8 mouse cellular contexts compared by ENCODE assay signal in genomic region chr10:7211696-7212482, GRCm38 (mm10). TPM values are rescaled to one million over a fixed set of nuclear protein-coding genes. Genes with fewer than 3 reads are reported as not detected.
DNase-seq lines count a peak whose midpoint lies in the region; ATAC-seq and TF ChIP-seq lines count a peak whose summit lies in the region.

Cnksr3 (minus strand) TSS chr10:7212237.

- H3K27me3 ChIP-seq in Patski, result no peaks in the 10 kb centered on the region
- no peaks in the 10 kb centered on the region for H3K27me3 ChIP-seq in hindbrain, embryonic 12.5 days
- H3K27me3 ChIP-seq in lung, postnatal 0 days (replicated peaks; ENCODE audit: insufficient read depth, low read length), result no peaks in the 10 kb centered on the region

- no peaks in the 10 kb centered on the region for H3K36me3 ChIP-seq in hindbrain, embryonic 12.5 days
- H3K36me3 ChIP-seq in lung, postnatal 0 days (ENCODE audit: insufficient read depth, low read length), result no peaks in the 10 kb centered on the region

- POLR2A ChIA-PET in Patski (lab: Charles Lee), result interaction anchor here (0.5 to 2.3 kb wide), 13 partner anchors 22 to 326 kb away, joined by 3 to 9 read pairs (median 4); no protein-coding TSS in a partner anchor

- CTCF ChIA-PET in Patski (lab: Charles Lee), result interaction anchor here (0.8 to 2.8 kb wide), 4 partner anchors 48 to 88 kb away, joined by 3 to 15 read pairs (median 3); no protein-coding TSS in a partner anchor

- in situ Hi-C loops in Patski (cut with MboI; ENCODE audit: low pct_unique_long_range_greater_than_20kb), result no loop called here

- H3K27ac ChIP-seq in hindbrain, embryonic 12.5 days, result peak within 1 kb of the TSS; percentile 66
- H3K27ac ChIP-seq in lung, postnatal 0 days (ENCODE audit: low read length), result peak within 1 kb of the TSS; percentile 94

- H3K4me1 ChIP-seq in hindbrain, embryonic 12.5 days, result peaks cover 17% of the 10 kb centered on the region
- peaks cover 15% of the 10 kb centered on the region; the same call in 1 of the 2 replicates for H3K4me1 ChIP-seq in lung, postnatal 0 days (ENCODE audit: insufficient read depth, low read depth, low read length)

- ATAC-seq in Patski, result peak; percentile 79
- ATAC-seq in hindbrain, embryonic 12.5 days (ENCODE audit: low FRiP score), result peak; percentile 88
- peak; percentile 91 for ATAC-seq in lung, postnatal 0 days

- H3K4me3 ChIP-seq in hindbrain, embryonic 12.5 days, result peak within 1 kb of the TSS; percentile 72
- H3K4me3 ChIP-seq in lung, postnatal 0 days (ENCODE audit: low read depth, low read length), result peak within 1 kb of the TSS; percentile 87

- H3K4me2 ChIP-seq in hindbrain, embryonic 12.5 days (replicated peaks), result peak within 1 kb of the TSS; percentile 96
- H3K4me2 ChIP-seq in lung, postnatal 0 days (replicated peaks; ENCODE audit: low read depth, low read length), result peak within 1 kb of the TSS; percentile 91

- WGBS in hindbrain, embryonic 12.5 days, result under 1% methylated on average over 68 of the region's 74 CpGs
- 3% methylated on average over 63 of the region's 74 CpGs for whole genome bisulfite sequencing in lung, postnatal 0 days

- no peak for TF ChIP-seq CTCF in Patski (IDR thresholded peaks at IDR 0.05)
- TF ChIP-seq CTCF in lung, postnatal 0 days (IDR thresholded peaks at IDR 0.05), result no peak; the same call in 1 of the 2 replicates

- DNase-seq in Patski (ENCODE audit: low read depth, low spot score), result peak; percentile 69
- peak; percentile 99 for DNase-seq in cerebellum, postnatal 10 days
- peak; percentile 85 to 91 for DNase-seq in frontal cortex, postnatal 10 days (ENCODE audit: low spot score in 2 of 2)
- DNase-seq in layer of hippocampus, postnatal 10 days (ENCODE audit: low spot score in 2 of 2), result peak; percentile 92 to 94
- peak; percentile 99 for DNase-seq in lung, postnatal 0 days (ENCODE audit: low spot score)
- peak; percentile 93 for DNase-seq in ovary, postnatal 10 days (ENCODE audit: low spot score)
- peak; percentile 92 for DNase-seq in thymus, postnatal 0 days (ENCODE audit: low spot score)

- no peak for TF ChIP-seq EP300 in lung, postnatal 0 days (IDR thresholded peaks at IDR 0.05)

- no peaks in the 10 kb centered on the region for H3K9me3 ChIP-seq in hindbrain, embryonic 12.5 days (replicated peaks)
- H3K9me3 ChIP-seq in lung, postnatal 0 days (ENCODE audit: low read length), result no peaks in the 10 kb centered on the region

- H3K9ac ChIP-seq in hindbrain, embryonic 12.5 days, result peak within 1 kb of the TSS; percentile 78
- peak within 1 kb of the TSS; percentile 77 for H3K9ac ChIP-seq in lung, postnatal 0 days (replicated peaks; ENCODE audit: low read depth)

RNA-seq across cellular contexts. Expression of gene Cnksr3, which starts in this region (rescaled TPM):
- 88.3 TPM for polyA plus RNA-seq in Patski (2021)
- polyA plus RNA-seq in hindbrain, embryonic 12.5 days (2016; fragmentation: Nextera tagmentation; extraction: Ambion mirVana), result 7.3 and 7.7 TPM in 2 replicates
- 1 to 10 TPM; 6.6 to 7.0 TPM for total RNA-seq in layer of hippocampus, postnatal 10 days (2021)
- 7.4 and 7.6 TPM in 2 replicates for polyA plus RNA-seq in lung, postnatal 0 days (2015; fragmentation: Nextera tagmentation; extraction: Ambion mirVana)
- 5.2 and 5.6 TPM in 2 replicates for polyA plus RNA-seq in thymus, postnatal 0 days (2015; fragmentation: Nextera tagmentation; extraction: Ambion mirVana)

Comparison
In these comparisons a context has a peak if more than half of its experiments do, and no peak if none do; other contexts are left out.
1. Peak in every context shown above with its lines: DNase-seq, ATAC-seq, H3K4me3 ChIP-seq and H3K27ac ChIP-seq.
2. RNA of gene Cnksr3 (polyA plus RNA-seq): 88.3 TPM in Patski (single experiment); 7.4 to 7.6 TPM in lung, postnatal 0 days, 7.3 to 7.7 TPM in hindbrain, embryonic 12.5 days and 5.2 to 5.6 TPM in thymus, postnatal 0 days; every median in the first group is over 10 times any median in the second.